Mouse (Mus musculus): ENCODE measurements around the gene Defb10.
"Not testable (repeated sequence)": the region's sequence is repeated elsewhere in the genome, so short reads cannot be mapped to it uniquely, and the experiment has no call there.

Defb10 gene

GRCm38 (mm10) chr8:21858586-21858985 lies at the start of gene Defb10:
Gene Defb10, plus strand, starts transcription at chr8:21858901.
- DNase-seq, result not testable (repeated sequence)

GRCm38 (mm10) chr8:21885321-21885720 lies 26.6 kb downstream of the Defb10 start, which contains the start of gene Defb9:
Gene Defb9, minus strand, starts transcription at chr8:21885421.
- DNase-seq, result not testable (repeated sequence)

- not testable (repeated sequence) for DNase-seq
Measured at GRCm38 (mm10) chr8:21906290-21906689, 47.6 kb downstream of the Defb10 start, which contains the start of gene Defb11. Gene Defb11, minus strand, starts transcription at chr8:21906412.
